Mouse (Mus musculus) cerebral cortex, adult 2 months (tissue): Measurements from ENCODE around the gene Psmd7.

Source experiments
- WGBS: fragments of 180-500 bp; shearing (Covaris S2); methylation state at CpG from one replicate; pipeline ENCODE4 v1.1.7; 2018; 5-methylcytosine and 5-hydroxymethylcytosine counted together

The Psmd7 gene

GRCm38 (mm10) chr8:107577640-107578039, 10.6 kb downstream of the Psmd7 start:
- 87% methylated on average over 4 of the region's 4 CpGs for WGBS

- 5% methylated on average over 10 of the region's 10 CpGs for WGBS
Measured at GRCm38 (mm10) chr8:107576702-107577101, 11.6 kb downstream of the Psmd7 start.

- 92% methylated on average over 3 of the region's 3 CpGs for WGBS
Measured at GRCm38 (mm10) chr8:107574771-107575170, 13.5 kb downstream of the Psmd7 start.

GRCm38 (mm10) chr8:107572497-107572896, 15.8 kb downstream of the Psmd7 start:
- 64% methylated on average over 4 of the region's 4 CpGs for WGBS

- WGBS: 92% methylated on average over 7 of the region's 7 CpGs
Measured at GRCm38 (mm10) chr8:107571486-107572135, 16.7 kb downstream of the Psmd7 start.

DNA sequence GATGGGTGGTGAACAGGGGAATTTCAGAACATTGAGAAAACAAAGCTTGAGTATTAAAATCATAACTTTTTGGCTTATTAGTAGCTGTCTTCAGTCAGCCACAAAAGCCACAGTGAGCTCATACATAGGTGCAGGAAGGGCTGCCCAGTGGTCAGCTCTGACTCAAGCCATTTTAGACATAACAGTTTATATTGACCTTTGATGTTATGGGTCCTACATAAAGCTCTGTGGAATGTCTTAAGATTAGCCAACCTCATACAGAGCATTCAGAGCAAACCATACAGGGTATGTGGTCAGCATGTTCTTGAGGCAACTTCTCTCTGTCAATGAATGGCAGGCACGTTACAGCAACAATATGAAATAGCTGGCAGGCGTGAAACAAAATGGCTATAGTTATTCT, 17.2 kb downstream of the Psmd7 start:
- 78% methylated on average over 2 of the region's 2 CpGs for WGBS

- 83% methylated on average over 9 of the region's 9 CpGs for WGBS
Measured at GRCm38 (mm10) chr8:107562164-107562563, 26.1 kb downstream of the Psmd7 start.

DNA sequence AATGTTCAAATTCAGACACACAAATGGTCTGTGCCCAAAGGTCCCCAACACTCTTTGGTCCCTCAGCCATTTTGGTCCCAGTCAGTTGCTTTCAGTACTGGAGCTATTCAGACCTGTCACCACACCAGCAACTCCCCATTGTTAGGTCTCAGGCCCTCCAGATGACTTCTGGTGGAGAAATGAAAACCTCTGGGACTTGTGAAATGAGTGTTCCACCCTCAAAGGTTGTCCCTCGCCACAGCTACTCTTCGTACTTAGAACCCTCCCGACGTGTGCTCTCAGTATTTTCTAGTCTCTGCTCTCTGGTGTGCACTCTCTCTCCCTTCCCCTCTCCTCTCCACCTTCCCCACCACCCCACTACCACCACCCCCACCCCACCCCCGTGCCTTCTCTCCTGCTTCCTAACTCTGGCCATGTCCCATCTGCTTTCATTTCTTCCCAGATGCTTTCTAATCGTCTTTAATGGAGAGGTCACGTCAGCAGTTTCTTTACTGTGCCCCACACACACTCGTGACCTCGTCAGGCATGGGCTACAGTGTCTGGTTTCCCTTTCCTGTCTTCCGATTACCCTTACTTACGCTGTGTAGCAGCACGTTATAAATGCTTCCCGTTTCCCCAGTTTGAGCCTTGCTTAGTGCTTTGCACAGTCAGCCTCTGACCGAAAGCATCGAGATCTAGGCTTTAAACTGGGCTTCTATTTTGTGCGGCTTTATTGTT, 27.3 kb downstream of the Psmd7 start:
- 65% methylated on average over 16 of the region's 16 CpGs for WGBS

DNA sequence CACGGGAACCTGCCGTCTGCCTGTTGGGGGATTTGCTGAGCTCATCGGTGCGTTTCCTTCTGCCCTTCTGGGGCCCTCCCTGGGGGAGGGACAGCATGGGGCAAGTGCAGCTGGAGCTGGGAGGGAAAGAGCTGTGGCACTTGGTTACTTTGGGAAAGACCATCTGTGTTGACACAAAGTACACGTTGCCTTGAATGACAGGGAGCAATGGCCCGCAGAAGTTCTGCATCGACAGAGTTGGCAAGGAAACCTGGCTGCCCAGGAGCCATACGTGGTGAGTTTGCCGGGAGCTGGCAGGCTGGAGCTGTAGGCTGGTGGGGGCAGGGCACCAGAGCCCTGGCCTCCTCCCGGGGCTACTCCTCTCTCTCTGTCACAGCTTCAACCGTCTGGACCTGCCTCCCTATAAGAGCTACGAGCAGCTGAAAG, 31.7 kb downstream of the Psmd7 start:
- WGBS: 37% methylated on average over 12 of the region's 12 CpGs

GRCm38 (mm10) chr8:107555231-107555630, 33.0 kb downstream of the Psmd7 start:
- 89% methylated on average over 10 of the region's 10 CpGs for WGBS

DNA sequence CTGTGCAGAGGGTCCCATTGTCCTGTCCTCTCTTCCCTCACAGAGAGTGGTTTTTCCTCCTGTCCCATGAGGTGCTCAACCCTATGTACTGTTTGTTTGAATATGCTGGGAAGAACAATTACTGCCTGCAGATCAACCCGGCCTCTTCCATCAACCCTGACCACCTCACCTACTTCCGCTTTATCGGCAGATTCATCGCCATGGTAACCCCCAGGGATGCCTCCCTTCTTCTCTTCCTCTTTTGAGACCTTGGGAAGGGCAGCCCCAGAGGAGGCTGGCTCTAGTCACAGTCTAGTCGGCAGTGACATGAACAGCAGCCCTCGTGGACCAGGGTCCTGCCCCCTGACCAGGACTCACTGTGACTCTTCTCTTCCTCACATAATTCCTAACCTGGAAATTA, 36.0 kb downstream of the Psmd7 start:
- 68% methylated on average over 6 of the region's 6 CpGs for WGBS

DNA sequence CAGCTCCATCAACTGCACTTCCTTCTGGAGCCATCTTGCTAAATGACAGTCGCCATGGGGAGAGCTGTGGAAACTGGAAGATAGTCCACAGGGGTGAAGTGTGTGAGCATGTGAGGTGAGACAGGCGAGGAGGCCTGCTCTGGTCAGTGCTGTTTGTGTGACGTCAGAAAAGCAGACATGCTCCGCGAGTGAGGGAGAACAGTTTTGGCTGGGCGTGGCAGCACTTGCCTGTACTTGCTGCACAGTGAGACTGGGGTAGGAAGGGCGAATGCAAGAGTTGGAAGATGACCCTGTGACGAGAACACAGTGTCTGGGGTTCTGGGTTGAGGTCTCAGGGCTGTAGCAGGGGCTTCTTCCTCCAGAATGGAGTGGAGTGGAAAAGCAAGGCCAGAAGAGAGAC, 41.4 kb downstream of the Psmd7 start:
- WGBS: 90% methylated on average over 8 of the region's 8 CpGs

DNA sequence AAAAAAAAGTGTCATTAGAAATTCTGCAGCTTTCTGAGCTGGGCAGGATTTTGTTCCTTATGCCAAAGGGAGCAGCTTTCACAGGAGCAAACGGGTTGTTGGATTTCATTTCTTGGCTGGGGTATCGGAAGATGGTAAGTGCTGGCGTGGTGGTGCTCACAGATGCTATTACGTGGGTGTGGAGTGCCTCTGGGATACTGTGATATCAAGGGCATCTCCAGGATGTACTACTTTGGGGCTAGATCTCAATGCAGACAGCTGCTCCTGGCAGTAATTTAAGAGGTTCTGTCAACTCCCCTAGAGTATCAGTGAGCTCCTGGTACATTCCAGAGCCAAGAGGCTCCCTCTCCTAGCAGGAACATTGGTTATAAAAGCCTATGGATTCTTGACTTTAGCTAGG, 42.1 kb downstream of the Psmd7 start:
- WGBS: 36% methylated on average over 4 of the region's 4 CpGs

GRCm38 (mm10) chr8:107545621-107546152, 42.6 kb downstream of the Psmd7 start:
- 72% methylated on average over 11 of the region's 11 CpGs for WGBS

DNA sequence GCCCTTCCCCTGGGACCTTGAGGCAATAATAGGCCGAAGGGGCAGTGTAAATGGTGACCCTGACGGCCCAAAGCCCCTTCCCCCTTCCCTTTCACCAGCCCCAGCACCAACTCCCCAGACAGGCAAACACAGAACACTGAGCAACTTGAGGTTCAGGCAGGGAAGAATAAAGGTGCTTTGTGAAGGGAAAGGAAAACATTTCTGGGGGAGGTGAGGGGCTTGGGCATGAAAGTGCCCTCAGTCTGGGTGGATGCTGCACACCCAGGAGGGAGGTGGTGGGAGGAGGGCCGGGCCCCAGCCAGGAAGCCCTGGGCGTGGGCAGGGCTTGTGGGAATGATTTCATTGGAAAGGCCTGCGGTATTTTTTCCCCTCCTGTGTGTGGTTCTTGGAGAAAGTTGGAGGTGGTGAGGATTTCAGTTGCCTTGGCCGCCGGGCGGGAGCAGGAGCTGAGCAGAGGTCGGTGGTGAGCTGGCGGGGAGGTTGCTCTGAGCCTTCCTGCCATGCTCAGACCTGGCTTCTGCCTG, 43.6 kb downstream of the Psmd7 start:
- WGBS: 29% methylated on average over 10 of the region's 10 CpGs

DNA sequence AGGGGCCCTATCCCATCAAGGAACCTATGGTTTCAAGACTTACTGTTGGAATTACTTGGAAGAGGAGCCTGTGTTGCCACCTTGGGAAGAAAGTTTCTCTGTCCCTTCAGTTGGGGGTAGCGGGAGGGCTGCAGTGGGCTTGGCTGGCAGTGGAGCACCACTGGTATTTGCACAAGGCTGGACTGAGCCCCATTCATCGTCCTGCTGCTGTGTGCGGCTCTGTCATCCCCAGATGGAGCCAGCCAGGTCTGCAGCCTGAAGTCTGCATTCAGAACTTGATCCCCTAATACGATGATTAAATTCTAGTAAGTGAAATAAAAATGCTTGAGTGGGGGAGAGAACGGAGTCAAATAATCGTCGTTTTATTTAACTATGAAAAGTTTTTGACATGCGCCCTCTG, 44.1 kb downstream of the Psmd7 start:
- WGBS: 80% methylated on average over 8 of the region's 8 CpGs

DNA sequence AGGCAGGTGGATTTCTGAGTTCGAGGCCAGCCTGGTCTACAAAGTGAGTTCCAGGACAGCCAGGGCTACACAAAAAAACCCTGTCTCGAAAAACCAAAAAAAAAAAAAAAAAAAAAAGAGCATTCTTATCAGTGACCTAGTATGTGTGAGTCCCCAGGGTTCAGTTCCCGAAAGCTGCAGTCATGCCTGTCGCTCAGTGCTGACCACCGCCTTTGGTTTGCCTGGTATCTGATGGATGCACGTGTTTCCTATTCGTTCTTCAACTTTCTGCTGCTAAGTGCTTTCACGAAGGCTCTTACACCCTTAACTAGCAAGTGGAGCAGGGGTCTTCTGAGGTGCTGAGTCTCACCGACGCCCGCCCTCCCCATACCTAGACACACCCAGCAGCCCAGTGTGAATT, 44.5 kb downstream of the Psmd7 start:
- 92% methylated on average over 11 of the region's 11 CpGs for WGBS

- 83% methylated on average over 3 of the region's 3 CpGs for WGBS
Measured at GRCm38 (mm10) chr8:107542151-107542550, 46.1 kb downstream of the Psmd7 start.

- WGBS: 52% methylated on average over 4 of the region's 4 CpGs
Measured at GRCm38 (mm10) chr8:107541369-107541768, 46.9 kb downstream of the Psmd7 start.

- 91% methylated on average over 12 of the region's 12 CpGs for WGBS
Measured at GRCm38 (mm10) chr8:107540623-107541022, 47.6 kb downstream of the Psmd7 start.

GRCm38 (mm10) chr8:107537472-107537871, 50.8 kb downstream of the Psmd7 start:
- WGBS: 87% methylated on average over 4 of the region's 4 CpGs
